Mouse (Mus musculus) brain, embryonic 14.5 days (tissue): ENCODE measurements around the gene Cmtr2.

Experiments used
- CTCF ChIP-seq: fragments of 200-500 bp; IDR thresholded peaks from 2 replicates; pipeline ENCODE4 v1.5.1; 2012; ENCODE audit warnings: inconsistent platforms, mild to moderate bottlenecking, moderate library complexity, borderline replicate concordance; ENCODE audit not compliant: insufficient read depth, insufficient read length; ENCODE audit errors: extremely low read depth
- POLR2A ChIP-seq: fragments of 200-500 bp; IDR thresholded peaks from 2 replicates; pipeline ENCODE4 v1.6.1; 2012; ENCODE audit warnings: mild to moderate bottlenecking, inconsistent platforms, borderline replicate concordance; ENCODE audit not compliant: poor library complexity, insufficient read depth, insufficient read length, severe bottlenecking; ENCODE audit errors: extremely low read depth

DNA sequence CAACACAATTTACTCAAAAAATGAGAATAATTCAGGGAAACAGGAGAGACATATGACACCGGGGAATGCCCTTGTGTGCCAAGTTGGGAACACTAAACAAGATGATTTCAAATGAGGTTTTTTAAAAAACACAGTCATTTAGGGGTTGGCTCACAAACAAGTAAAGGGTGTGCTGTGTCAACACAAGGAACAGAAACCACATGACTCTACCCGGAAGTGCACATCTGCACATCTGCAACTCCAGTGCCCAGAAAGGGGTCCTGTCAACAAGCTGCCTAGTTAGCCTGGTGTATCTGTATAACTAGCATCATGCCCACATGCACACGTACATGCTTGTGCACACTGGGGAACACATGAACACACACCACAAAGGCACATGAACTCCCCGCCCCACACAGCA is 29.9 kb upstream of the Cmtr2 start:
- TF ChIP-seq CTCF (no peak), POLR2A (no peak)
